Mouse (Mus musculus) bone marrow macrophage, adult 2 months (primary cell): Measurements from ENCODE around the gene Arhgap19. TPM values are rescaled to one million over a fixed set of nuclear protein-coding genes. Genes with fewer than 3 reads are reported as not detected.

Experiments
- H3K27ac ChIP-seq: 2 replicates; pipeline ENCODE4 v1.5.1; 2012; ENCODE audit warnings: low read depth, low read length; ENCODE audit not compliant: insufficient read depth
- H3K4me1 ChIP-seq: 2 replicates; pipeline ENCODE4 v1.6.1; 2012; ENCODE audit warnings: low read length; ENCODE audit not compliant: control insufficient read depth, insufficient read depth
- H3K4me3 ChIP-seq: 2 replicates; pipeline ENCODE4 v1.5.1; 2012; ENCODE audit warnings: mild to moderate bottlenecking, low read length, moderate library complexity; ENCODE audit not compliant: insufficient read depth
- CTCF ChIP-seq: IDR thresholded peaks from 2 replicates; pipeline ENCODE4 v1.5.1; 2012; ENCODE audit warnings: low read depth, mild to moderate bottlenecking, low read length, moderate library complexity
- POLR2A ChIP-seq: IDR thresholded peaks from 2 replicates; pipeline ENCODE4 v1.6.1; 2012; ENCODE audit warnings: mild to moderate bottlenecking, low read depth, low read length, borderline replicate concordance
- polyA plus RNA-seq: library from polyadenylated mRNA; stranded (reverse); fragments of >200 nt; gene quantifications from 2 replicates; pipeline ENCODE4 v1.2.4, GENCODE M21; 2012; ENCODE audit not compliant: missing spikeins, insufficient read depth, insufficient read length

Arhgap19 gene
- polyA plus RNA-seq, 1 experiment = 67.7 TPM

- TF ChIP-seq CTCF (no peak), POLR2A (no peak)
- Histone ChIP-seq H3K27ac (no peak overlapping the region), H3K4me3 (no peak overlapping the region), H3K4me1 (no peaks in the 10 kb centered on the region)
These were observed 47.1 kb downstream of the Arhgap19 start for GRCm38 (mm10) chr19:41754760-41755159.

- Histone ChIP-seq H3K4me1 (no peaks in the 10 kb centered on the region), H3K27ac (no peak overlapping the region), H3K4me3 (no peak overlapping the region)
- no peak for TF ChIP-seq CTCF
- no peak for TF ChIP-seq POLR2A
These were observed 49.9 kb downstream of the Arhgap19 start for GRCm38 (mm10) chr19:41751906-41752305.

GRCm38 (mm10) chr19:41747436-41747835, 54.4 kb downstream of the Arhgap19 start:
- Histone ChIP-seq H3K4me1 (no peaks in the 10 kb centered on the region), H3K4me3 (no peak overlapping the region), H3K27ac (no peak overlapping the region)
- TF ChIP-seq POLR2A (no peak), CTCF (no peak)

- TF ChIP-seq CTCF = no peak
- no peak for TF ChIP-seq POLR2A
- H3K4me3 ChIP-seq = no peak overlapping the region
These were observed 55.8 kb downstream of the Arhgap19 start for GRCm38 (mm10) chr19:41745941-41746557.

GRCm38 (mm10) chr19:41743396-41743795, 58.5 kb downstream of the Arhgap19 start, which contains the start of gene Slit1:
Slit1 (minus strand) TSS chr19:41743665.
- TF ChIP-seq CTCF (no peak), POLR2A (no peak)
- Histone ChIP-seq H3K4me3 (peak within 1 kb of the TSS; percentile 13; the same call in 1 of the 2 replicates), H3K4me1 (no peaks in the 10 kb centered on the region), H3K27ac (no peak within 1 kb of the TSS)

More at GRCm38 (mm10) chr19:41745941-41746557, 55.8 kb downstream of the Arhgap19 start:
- H3K4me1 ChIP-seq = no peaks in the 10 kb centered on the region
- no peak overlapping the region for H3K27ac ChIP-seq

GRCm38 (mm10) chr19:41738896-41739295, 63.0 kb downstream of the Arhgap19 start:
- no peak overlapping the region for H3K27ac ChIP-seq
- H3K4me1 ChIP-seq = no peaks in the 10 kb centered on the region
- TF ChIP-seq CTCF (no peak), POLR2A (no peak)
- no peak overlapping the region for H3K4me3 ChIP-seq

GRCm38 (mm10) chr19:41738429-41738805, 63.4 kb downstream of the Arhgap19 start:
- Histone ChIP-seq H3K27ac (no peak overlapping the region), H3K4me3 (no peak overlapping the region), H3K4me1 (no peaks in the 10 kb centered on the region)
- TF ChIP-seq POLR2A = no peak
- TF ChIP-seq CTCF = no peak

- H3K4me3 ChIP-seq = no peak overlapping the region
- TF ChIP-seq CTCF (no peak), POLR2A (no peak)
- no peaks in the 10 kb centered on the region for H3K4me1 ChIP-seq
- no peak overlapping the region for H3K27ac ChIP-seq
These were observed 64.0 kb downstream of the Arhgap19 start for GRCm38 (mm10) chr19:41737657-41738428.

- no peak overlapping the region for H3K4me3 ChIP-seq
- H3K27ac ChIP-seq = no peak overlapping the region
- no peaks in the 10 kb centered on the region for H3K4me1 ChIP-seq
- TF ChIP-seq CTCF = no peak
- no peak for TF ChIP-seq POLR2A
These were observed 67.2 kb downstream of the Arhgap19 start for GRCm38 (mm10) chr19:41734685-41735084.

GRCm38 (mm10) chr19:41725491-41725890, 76.4 kb downstream of the Arhgap19 start:
- no peaks in the 10 kb centered on the region for H3K4me1 ChIP-seq
- TF ChIP-seq CTCF (no peak), POLR2A (no peak)
- H3K4me3 ChIP-seq = no peak overlapping the region
- no peak overlapping the region for H3K27ac ChIP-seq
